Mouse (Mus musculus) activated CD4-positive, CD25-positive, alpha-beta regulatory T cell, adult 4 months (primary cell): ENCODE results near the gene Sobp. TPM values are rescaled to one million over a fixed set of nuclear protein-coding genes. Genes with fewer than 3 reads are reported as not detected.

Experiments
- ATAC-seq: one replicate; pipeline ENCODE4 v1.8.0; 2017
- polyA plus RNA-seq, 2 experiments: library from polyadenylated mRNA; unstranded; fragments of 100-300 nt; shearing (Covaris generic); gene quantifications; one replicate each; pipeline ENCODE4 v1.2.1; 2017

The Sobp gene
- polyA plus RNA-seq, 2 experiments from 2014 or later = not detected

DNA sequence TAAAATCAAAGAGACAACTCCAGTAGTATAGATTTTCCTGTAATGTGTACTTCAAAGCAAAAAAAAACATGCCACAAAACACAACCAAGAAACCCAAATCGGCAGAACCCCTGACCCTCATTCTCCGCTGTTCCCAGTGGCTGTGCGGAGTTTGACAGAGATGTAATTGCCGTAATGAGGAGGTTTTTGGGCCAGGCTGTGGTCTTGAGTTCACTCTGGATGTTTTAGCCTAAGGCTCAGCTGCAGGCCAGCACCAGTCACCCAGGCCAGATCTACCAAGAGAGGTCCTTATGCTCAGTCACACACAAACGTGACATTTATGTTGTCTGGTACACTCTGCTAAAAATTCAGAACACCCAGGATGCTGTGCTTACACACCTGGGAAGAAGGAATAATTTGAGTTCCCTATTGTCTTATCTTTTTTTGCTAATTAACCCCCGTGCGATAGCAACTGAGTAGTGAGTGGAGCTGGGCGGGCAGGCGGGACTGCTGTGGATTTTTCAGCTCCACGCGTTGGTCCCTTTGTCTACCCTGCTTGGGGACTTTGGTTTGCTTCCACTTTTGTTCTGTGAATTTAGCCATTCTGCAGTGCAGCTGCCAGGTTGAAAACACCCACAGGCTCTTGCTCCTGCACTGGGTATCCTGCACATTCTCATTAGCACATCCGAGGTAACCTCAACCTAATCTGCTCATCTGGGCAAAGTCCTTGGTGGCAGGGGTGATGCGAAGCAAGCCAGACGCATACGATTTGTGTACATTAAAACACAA, 140.7 kb downstream of the Sobp start:
- no peak for ATAC-seq

DNA sequence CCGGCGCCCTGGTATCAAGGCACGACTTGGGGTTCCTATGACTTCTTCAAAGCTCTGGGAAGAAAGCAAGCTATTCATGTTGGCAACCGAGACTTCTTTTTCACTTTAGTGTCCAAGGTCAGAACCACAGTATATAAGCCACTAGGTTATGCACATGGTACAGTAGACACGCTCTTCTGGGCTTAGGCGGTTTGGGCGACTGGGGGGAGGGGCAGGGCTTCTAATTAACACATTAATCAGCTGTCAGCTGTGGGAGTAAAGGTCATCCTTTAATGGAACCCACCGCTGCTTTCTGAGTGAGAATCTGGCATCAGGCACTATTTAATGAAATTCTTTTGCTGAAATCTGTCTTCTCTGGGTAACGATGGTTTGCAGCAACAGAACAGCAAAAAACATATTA, 147.3 kb downstream of the Sobp start:
- no peak for ATAC-seq

DNA sequence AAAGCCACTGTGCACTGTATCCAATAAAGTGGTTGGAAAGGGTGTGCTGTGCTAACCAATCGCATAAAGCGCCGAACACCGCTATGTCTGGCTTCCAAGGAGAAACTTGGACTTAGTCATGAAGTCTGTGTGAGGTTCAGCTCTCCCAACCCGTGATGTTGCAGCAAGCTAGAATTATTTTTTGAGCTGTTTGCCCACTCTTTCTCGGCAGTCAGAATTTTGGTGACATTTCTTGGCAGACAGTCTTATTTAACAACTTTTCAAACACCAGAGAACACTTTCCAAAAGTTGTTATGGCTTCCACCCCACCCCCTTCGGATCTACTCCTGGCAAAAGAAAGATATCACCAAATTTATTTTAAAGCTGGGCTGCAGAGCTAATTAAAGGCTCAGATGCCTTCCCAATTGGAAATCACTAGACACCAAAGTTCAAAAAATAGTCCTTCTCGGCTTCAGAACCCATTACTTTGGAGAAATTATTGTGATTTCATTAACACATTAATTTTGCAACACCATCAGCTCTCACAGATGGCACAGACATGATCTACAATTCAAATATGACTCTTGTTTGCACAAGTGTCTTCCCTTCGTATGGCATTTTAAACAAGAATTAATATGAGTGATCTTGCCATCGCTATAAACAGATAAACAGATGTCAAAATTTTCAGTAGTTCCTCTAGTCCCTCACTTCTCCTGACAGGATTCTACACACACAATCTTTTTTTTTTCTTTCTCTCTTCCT, 150.7 kb downstream of the Sobp start:
- no peak for ATAC-seq

DNA sequence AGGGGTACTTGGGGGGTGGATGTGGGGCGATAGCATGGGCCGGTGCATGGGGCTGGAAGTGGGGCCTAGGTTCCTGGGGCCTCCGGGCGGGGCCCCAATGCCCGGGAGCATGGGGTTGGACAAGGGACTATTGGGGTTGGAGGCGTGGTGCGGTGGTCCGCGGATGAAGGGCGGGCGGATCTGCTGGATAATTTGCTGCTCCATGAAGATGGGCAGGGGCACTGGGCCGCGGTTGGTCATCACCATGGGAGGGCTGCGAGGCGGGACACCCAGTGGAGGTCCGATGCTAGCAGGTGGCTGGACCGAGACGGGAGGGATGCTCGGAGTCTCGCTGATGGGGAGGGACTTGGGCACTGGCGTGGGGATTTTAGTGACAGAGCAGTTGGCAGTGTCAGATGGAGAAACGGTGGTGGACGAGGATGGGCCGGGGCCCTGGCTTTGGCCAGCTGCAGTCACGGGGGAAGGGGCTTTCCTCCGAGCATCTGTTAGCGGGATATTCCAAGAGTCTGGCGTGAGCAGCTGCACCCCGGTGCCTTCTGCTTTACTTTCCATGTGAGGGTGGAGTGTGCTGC, 152.1 kb downstream of the Sobp start:
- no peak for ATAC-seq

DNA sequence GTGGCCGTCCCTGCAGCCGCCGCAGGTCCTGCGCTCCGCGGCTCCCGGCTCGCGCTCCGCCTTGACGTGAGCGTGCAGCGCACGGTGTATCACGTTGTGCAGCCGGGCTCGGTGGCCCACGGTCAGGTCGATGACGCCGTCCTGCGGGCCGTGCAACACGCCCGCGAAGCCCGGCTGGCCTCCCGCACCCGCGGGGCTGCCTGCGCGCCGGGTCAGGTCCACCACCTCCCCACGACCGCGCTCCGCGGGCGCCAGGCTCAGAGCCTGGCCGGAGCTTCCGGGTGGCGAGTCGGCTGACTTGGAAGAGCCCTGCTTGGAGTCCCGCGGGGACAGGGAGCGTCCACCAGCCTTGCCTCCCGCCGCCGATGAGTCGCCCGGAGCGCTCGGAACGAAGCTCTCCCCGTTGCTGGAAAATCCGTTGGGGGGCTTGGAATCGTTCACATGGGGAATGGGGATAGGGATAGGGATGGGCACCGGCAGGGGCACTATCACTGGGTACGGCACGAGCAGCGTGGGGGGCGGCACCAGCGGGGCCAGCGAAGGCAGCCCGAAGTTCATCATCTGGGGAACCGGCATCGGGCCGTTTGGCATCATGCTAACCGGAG, 152.7 kb downstream of the Sobp start:
- ATAC-seq = no peak

DNA sequence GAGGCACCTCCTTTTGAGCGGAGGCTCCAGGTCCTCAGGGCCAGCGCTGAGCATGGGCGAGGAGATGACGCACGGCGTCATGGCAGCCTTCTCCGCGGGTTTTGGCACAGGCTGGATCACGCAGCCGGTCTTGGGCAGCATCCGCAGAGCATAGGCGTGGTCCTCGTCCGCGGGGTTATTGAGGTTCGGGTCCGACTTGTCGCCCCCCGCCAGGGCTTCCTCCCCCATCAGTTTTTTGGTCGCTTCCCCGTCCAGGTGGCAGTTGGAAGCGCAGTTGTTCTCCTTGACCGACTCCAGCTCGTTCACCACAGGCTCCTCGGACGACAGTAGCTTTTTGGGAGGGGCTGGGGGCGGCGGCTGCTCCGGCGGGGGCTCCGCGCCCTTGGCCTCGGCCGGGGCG, 153.3 kb downstream of the Sobp start:
- ATAC-seq = no peak

DNA sequence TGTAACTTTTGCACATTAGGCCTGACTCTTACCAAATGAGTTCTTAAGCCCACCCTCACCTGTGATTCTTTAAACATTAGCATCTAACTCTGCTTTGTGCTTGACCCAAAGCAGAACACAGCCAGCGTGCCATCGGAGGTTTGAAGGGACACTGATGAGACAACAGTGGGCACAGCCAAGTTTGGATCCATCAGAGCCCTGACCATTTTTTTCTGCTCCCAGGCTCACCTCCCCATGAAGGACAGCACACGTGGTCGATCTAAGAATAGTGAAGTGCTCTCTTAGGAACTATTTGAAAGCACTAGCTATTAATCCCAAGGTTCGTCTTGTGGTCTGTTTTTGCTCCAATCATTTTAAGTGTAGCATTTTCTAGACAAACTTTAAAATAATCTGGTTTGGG, 159.5 kb downstream of the Sobp start:
- ATAC-seq = no peak

DNA sequence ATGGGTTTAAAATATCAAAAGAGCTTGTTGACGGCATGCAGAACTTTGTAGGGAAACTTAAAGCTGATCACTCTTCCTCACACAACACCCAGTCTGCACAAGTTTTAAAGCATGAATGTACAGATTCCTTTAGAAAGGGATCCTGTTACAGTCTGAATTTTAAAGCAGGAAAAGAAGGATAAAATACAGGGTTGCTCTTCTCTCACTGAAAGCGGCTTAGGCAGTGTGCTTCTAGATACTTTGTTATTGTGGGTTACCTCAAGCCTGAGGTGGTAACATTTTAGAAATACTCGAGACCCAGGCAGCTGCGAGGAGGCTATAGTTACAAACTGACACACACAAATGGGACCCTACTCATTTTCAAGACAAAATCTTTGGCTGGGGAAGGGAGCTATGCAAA, 160.0 kb downstream of the Sobp start:
- no peak for ATAC-seq

DNA sequence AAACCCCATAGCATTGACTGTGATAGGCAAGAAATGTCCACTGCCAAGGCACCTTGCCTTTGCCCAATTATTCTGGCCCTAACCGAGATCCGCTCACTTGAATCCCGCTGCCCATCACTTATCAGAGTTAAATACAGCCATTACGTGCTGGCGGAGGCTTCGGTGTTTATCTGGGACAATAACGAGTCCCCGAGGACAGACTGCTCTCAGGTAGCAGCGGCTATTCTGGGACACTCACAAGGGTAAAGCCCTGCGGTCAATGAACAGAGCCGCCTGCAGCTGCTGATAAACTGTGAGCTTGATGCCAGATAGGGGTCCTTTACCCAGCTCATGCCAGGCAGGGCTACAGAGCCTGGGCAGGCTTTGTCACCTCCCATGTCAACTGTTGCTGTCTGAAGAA, 166.2 kb downstream of the Sobp start:
- ATAC-seq = no peak

DNA sequence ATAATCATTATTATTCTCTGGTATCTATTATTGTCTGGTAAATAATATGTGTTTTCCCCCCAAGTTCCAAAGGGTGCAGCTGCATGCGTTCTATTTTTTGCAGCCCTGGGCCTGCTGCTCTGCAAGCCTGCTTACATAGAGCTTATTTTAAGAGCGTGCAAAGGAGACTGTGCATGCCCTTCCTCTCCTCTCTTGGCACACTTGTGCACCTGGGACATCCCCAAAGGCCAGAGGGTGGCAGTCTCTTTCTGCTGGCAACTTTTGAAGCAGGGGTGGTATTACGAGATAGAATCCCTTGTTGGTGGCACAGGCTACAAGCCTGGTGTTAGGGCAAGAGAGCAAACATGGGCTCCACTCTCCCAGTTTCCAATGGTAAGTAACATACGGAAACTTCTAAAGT, 167.8 kb downstream of the Sobp start:
- no peak for ATAC-seq

DNA sequence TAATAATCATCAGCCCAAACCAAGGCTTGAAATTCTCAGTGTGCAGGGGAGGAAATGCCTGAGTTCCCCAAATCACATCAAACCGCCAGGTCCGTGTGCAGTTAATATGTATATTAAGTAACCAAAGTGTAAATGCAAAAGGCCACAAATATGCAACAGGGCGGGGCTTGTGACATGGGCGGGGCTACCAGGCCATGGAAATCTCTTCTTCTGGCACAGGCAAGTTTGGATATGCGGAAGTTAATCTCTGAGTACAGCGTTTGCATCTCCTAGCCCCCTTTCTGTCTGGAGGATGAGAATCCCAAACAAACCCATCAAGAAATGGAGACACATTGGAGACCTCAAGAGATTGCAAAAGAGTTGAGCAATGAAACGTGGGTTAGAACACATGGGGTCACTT, 168.7 kb downstream of the Sobp start:
- no peak for ATAC-seq

DNA sequence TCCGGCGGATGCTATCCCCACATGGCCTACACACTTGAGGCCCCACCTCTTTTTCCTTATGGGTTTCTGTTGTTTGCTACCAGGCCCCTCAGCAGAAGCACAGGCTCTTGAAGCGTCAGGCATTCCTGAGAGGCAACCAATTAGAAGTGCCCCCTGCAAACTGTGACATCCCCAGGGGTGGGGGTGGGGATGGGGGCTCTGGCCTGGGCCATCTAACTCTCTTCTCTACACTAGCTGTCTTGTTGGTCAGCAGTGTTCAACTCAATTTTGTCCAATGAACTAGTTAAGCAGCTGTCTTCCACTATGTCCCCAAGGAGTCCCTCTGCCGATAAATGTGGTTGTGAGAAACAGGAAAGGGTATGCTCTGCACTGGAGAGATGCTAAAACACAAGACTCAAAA, 169.3 kb downstream of the Sobp start:
- ATAC-seq = no peak

DNA sequence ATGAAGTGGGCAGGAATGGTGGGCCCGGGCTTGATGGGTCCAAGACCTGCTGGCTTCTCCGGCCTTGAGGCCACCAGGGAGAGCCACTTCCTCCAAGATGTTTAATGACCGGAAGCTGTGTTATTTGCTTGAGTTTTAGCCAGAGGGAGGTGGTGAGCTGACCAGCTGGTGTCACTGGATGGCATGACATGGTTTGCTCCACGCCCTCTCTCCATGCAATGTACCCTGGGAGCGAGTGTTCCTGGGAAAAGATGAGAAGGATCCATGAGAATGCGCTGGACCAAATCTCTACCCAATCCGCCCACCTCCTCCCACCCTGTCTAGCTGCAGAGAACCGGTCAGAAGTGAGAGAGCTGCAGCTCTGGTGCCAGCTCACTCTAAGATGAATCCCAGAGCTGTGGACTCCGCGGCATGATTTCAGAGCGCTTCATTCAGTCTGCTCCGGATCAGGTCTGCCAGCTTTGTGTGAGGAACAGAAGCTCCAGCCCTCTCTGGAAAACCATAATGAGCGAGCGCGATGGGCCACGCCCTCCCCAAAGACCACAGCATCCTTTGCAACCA, 170.1 kb downstream of the Sobp start:
- no peak for ATAC-seq

DNA sequence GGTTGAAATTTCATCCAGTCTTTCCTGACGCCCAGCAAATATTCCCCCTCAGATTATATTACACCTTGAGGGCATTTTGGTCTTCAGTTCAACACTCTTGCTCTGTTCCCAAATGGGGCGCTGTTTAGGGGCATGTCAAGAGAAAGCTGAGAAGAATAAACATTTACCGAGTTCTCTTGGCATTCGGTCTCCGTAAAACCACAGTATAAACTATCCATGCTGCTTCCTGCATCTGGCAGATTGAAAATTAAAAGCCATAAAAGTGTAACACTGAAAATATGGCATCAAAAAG, 170.9 kb downstream of the Sobp start:
- no peak for ATAC-seq

DNA sequence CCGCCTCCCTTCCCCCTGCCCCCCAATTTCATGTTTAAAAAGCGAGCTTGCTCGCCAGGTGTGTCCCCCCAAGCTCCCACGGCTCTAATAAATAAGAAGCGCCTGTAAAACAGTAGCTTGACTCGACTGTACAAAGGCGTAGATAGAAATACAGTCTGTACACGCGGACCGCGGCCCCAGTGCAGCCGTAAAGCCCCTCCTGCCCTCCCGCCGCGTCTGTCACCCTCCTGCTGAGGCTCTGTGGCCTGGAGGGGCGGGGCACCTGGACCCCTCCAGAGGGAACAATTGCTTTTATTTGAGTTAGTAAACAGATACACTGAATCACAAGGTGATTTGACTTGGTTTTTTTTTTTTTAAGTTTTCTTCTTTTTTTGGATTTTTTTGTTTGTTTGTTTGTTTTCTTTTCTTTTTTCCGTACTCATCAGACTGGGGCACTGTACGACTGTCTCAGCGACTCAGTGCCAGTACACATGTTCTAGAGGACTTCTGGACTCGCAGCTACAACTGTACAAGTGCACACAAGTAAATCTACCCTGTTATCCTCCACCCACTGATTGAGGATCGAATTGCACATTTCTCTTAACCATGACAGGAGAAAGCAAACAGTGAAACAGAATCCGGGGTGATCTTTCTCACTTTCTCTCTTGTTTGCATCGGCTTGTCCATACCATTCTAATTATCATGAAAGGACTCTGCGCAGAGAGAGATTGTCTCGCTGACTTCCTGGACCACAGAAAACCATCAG, 171.4 kb downstream of the Sobp start:
- no peak for ATAC-seq

DNA sequence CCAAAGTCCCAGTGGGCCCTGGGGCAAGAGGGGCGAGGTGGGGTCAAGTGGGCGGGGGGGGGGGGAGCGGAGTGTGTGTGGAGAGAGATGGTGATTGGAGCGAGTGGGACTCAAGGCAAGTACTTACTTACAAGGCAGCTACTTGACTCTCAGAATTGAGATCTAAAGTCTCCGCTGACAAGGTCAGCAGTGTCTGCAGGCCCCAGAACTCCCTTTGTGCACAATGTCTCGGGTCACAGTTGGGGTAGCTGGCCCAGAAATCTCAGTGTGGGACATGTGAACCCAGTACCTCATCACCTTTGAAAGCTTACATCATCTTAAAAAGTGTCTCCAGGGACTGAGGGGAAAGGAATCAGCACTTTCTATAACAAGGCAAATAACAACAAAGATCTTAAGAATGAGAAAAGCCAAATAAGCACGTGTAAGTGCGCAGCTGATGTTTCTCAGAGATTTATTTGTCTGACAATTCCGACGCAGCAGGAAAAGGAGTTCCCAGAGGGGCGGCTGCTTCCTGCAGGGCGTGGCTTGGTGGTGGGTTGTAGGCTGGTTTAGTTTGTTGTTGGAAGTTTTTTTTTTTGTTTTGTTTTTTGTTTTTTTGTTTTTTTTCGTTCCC, 172.2 kb downstream of the Sobp start:
- ATAC-seq = no peak

DNA sequence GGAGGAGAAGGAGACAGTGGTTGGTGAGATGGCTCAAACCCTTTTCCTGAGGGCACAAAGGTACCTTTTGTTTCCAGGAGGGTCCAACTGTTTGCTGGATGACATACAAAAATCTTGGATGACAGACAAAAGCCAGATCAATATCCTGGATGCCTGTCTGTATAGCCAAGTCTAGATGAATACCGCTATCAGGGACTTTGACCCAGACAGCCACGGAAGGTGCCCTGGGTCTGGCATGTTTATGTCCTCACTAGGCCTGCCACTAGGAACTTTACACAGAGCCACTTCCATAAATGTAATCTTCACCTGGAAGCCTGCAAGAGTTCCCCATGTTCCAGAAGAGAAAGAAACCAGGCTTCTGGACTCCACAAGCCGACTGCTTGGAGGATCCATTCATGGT, 172.9 kb downstream of the Sobp start:
- no peak for ATAC-seq

DNA sequence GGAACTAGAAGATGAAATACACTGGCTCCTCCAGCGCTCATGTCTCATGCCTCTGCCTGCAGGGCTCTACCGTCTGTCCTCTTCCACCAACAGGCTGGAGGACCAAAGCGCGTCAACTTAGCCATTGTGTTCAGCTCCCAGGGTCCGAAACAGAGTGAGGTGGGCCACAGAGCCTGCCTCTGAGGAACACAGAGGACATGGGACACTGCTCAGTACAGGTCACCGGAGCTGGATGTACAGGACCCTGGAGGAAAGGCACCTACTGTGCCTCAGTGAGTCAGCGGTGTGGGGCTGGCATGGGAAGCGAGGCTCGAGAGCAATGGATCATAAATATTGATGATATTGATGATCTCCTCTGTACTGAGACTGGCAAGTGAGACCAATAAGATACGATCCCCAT, 175.0 kb downstream of the Sobp start:
- no peak for ATAC-seq

DNA sequence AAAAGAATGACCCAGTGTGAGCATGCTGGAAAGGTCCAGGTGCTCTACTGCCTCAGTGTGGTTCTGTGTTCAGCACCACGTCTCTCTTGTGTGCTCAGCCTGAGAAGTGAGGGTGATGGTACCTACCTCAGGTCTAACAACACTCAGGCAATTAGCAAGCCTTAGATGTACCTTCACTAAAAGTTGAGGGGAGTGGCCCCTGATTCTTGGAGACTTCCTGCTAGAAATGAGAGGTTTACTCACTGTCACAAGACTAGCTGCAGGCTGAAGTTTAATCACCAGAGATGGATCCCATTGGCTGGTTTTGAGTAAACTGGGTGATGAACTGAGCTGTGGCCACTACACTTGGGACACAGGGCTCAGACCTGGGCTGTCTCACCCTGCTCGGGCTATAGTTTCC, 177.1 kb downstream of the Sobp start:
- ATAC-seq = peak; percentile 78

DNA sequence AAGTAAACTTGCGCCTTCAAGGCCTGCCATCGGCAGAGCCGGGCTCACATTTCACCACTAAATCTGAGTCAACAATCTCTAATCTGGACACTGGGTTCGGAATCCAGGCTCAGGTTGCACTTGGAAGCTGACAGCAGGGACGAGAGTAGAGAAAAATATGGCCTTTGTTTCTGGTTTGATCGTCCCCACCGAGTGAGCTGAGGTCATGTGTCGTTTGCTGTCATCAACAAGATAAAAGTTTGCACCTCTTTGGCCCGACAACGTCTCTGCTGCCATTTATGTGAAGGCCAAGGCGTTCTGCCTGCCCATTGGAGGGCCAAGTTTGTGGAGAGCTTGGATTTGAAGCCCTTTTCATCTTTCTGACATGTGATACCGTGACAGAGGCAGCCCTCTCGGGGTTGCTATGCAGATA, 178.8 kb downstream of the Sobp start:
- ATAC-seq = no peak

DNA sequence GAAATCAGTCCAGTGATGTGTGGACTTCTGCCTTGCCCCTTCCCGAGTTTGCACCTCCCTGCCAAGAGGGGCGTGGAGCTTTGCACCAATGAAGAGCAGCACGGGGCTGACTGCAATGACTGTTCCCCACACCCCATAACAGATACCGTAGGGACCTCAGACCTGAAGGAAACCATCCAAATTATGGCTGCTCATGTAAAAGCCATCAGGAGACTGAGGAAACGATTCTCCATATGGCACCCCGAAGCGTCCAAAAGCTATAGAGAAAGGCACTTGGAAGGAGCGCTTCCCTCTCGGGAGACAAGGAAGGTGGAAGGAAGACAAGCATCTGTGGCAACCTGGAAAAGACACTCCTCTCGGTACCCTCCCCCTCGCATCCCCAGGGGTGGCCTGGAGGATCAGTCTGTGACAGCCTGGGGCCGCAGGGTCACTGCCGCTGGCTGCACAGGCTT, 180.0 kb downstream of the Sobp start:
- no peak for ATAC-seq

DNA sequence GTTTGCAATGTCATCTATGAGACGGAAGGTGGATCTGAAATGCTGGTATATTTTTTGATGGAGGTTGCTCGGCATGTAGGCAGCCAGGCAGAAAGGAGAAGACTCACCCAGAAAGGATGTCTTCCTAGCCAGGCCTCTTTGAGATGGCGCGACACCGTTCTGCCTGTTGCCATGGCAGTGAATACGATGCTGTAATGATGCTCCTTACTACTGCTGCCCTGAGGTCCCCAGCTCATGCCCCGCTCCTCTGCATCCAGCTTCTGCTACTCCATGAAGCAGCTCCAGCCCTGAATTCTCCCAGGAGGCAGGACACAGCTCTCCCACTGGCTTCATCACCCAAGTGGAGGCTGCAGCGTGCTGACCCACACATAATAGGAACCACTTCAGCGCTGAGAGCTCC, 183.3 kb downstream of the Sobp start:
- no peak for ATAC-seq
